17 mouse cellular contexts compared by ENCODE assay signal in genomic region chr1:156608496-156608895, GRCm38 (mm10).
"Had no signal": no experiment of that assay in that cellular context is flagged by ENCODE, and none has a peak within 500 bp of the region (broad histone marks: within the 10 kb centered on the region; RNA-seq: fewer than 3 reads in every experiment).

No protein-coding gene starts in this region.

- H3K9me3 ChIP-seq: neural tube, embryonic 12.5 days; neural tube, embryonic 13.5 days; neural tube, embryonic 15.5 days; stomach, embryonic 15.5 days had no signal

- H3K27ac ChIP-seq: neural tube, embryonic 12.5 days; neural tube, embryonic 13.5 days; neural tube, embryonic 15.5 days; stomach, embryonic 15.5 days; stomach, postnatal 0 days had no signal

- H3K27me3 ChIP-seq: neural tube, embryonic 12.5 days; neural tube, embryonic 13.5 days; neural tube, embryonic 15.5 days; stomach, embryonic 15.5 days had no signal

- H3K36me3 ChIP-seq: neural tube, embryonic 12.5 days; neural tube, embryonic 13.5 days; neural tube, embryonic 15.5 days; stomach, embryonic 15.5 days had no signal

- H3K9ac ChIP-seq: neural tube, embryonic 12.5 days; neural tube, embryonic 13.5 days; neural tube, embryonic 15.5 days; stomach, embryonic 15.5 days had no signal

- DNase-seq: retina, postnatal 1 day; right cerebral cortex, adult 18-20 months; right cerebral cortex, postnatal 14 days; right cerebral cortex, postnatal 25 days; right cerebral cortex, postnatal 4 days; spleen, adult 18-20 months; thymus, adult 18-20 months; thymus, adult 2 months; thymus, postnatal 14 days; thymus, postnatal 25 days; thymus, postnatal 36 days; thymus, postnatal 4 days had no signal

- H3K4me3 ChIP-seq: neural tube, embryonic 12.5 days; neural tube, embryonic 13.5 days; neural tube, embryonic 15.5 days; stomach, embryonic 15.5 days had no signal

- H3K4me2 ChIP-seq: neural tube, embryonic 12.5 days; neural tube, embryonic 13.5 days; neural tube, embryonic 15.5 days; stomach, embryonic 15.5 days had no signal
